Mouse (Mus musculus): Measurements from ENCODE around the gene Kantr. TPM values are rescaled to one million over a fixed set of nuclear protein-coding genes. Genes with fewer than 3 reads are reported as not detected.

Gene Kantr
- polyA plus RNA-seq, 1 experiment, result 1.4 TPM

GRCm38 (mm10) chrX:152284746-152285145 is 42.5 kb downstream of the Kantr start:
- H3K27ac ChIP-seq (ENCODE audit: insufficient read depth, low read depth, low read length), result no peak overlapping the region
- TF ChIP-seq CTCF (IDR thresholded peaks at IDR 0.05; ENCODE audit: extremely low read depth, insufficient read length, insufficient replicate concordance, low read depth, low read length) (no peak), POLR2A (IDR thresholded peaks at IDR 0.05; ENCODE audit: low read depth, low read length) (no peak)
- H3K36me3 ChIP-seq (ENCODE audit: control insufficient read depth, insufficient read depth, low read length), result no peaks in the 10 kb centered on the region
- WGBS, result 69% methylated on average over 3 of the region's 3 CpGs
- H3K4me3 ChIP-seq (ENCODE audit: low read depth, low read length), result no peak overlapping the region
- H3K4me1 ChIP-seq (ENCODE audit: control insufficient read depth, insufficient read depth, insufficient read length, low read length), result no peaks in the 10 kb centered on the region
- H3K27me3 ChIP-seq (ENCODE audit: control insufficient read depth, insufficient read depth, low read length), result no peaks in the 10 kb centered on the region

- H3K4me1 ChIP-seq (ENCODE audit: control insufficient read depth, insufficient read depth, insufficient read length, low read length), result no peaks in the 10 kb centered on the region
- no peak overlapping the region for H3K4me3 ChIP-seq (ENCODE audit: low read depth, low read length)
- no peak overlapping the region for H3K27ac ChIP-seq (ENCODE audit: insufficient read depth, low read depth, low read length)
- 84% methylated on average over 6 of the region's 6 CpGs for WGBS
- peaks cover 5% of the 10 kb centered on the region for H3K36me3 ChIP-seq (ENCODE audit: control insufficient read depth, insufficient read depth, low read length)
- H3K27me3 ChIP-seq (ENCODE audit: control insufficient read depth, insufficient read depth, low read length), result no peaks in the 10 kb centered on the region
- TF ChIP-seq CTCF (IDR thresholded peaks at IDR 0.05; ENCODE audit: extremely low read depth, insufficient read length, insufficient replicate concordance, low read depth, low read length) (no peak), POLR2A (IDR thresholded peaks at IDR 0.05; ENCODE audit: low read depth, low read length) (no peak)
Observed at GRCm38 (mm10) chrX:152279384-152279783, 47.9 kb downstream of the Kantr start.

- peaks cover 60% of the 10 kb centered on the region for H3K36me3 ChIP-seq (ENCODE audit: control insufficient read depth, insufficient read depth, low read length)
- H3K4me1 ChIP-seq (ENCODE audit: control insufficient read depth, insufficient read depth, insufficient read length, low read length), result no peaks in the 10 kb centered on the region
- H3K4me3 ChIP-seq (ENCODE audit: low read depth, low read length), result no peak overlapping the region
- TF ChIP-seq POLR2A (IDR thresholded peaks at IDR 0.05; ENCODE audit: low read depth, low read length) (no peak), CTCF (IDR thresholded peaks at IDR 0.05; ENCODE audit: extremely low read depth, insufficient read length, insufficient replicate concordance, low read depth, low read length) (no peak)
- no peak overlapping the region for H3K27ac ChIP-seq (ENCODE audit: insufficient read depth, low read depth, low read length)
- H3K27me3 ChIP-seq (ENCODE audit: control insufficient read depth, insufficient read depth, low read length), result no peaks in the 10 kb centered on the region
- 94% methylated on average over 11 of the region's 11 CpGs for WGBS
Observed at GRCm38 (mm10) chrX:152271189-152271588, 56.1 kb downstream of the Kantr start.

Other genes starting within 250 kb of the Kantr start
- 9.2 and 16.1 TPM in 2 replicates for gene Iqsec2, start 183.2 kb downstream of the Kantr start, polyA plus RNA-seq (2012; rRNA removed)
- gene Kdm5c, start 94.5 kb downstream of the Kantr start, polyA plus RNA-seq (2012; rRNA removed), result 48.5 and 57.5 TPM in 2 replicates
- 3.2 and 8.2 TPM in 2 replicates for gene Tspyl2, start 14.9 kb upstream of the Kantr start, polyA plus RNA-seq (2012; rRNA removed)
- 0.23 and 0.47 TPM in 2 replicates for gene Gpr173, start 41.2 kb upstream of the Kantr start, polyA plus RNA-seq (2012; rRNA removed)
- not detected in 2 replicates for gene Cldn34a, start 235.8 kb upstream of the Kantr start, polyA plus RNA-seq (2012; rRNA removed)

Data from small intestine, adult 2 months (tissue).